Mouse (Mus musculus): ENCODE measurements around the gene Tedc1. TPM values are rescaled to one million over a fixed set of nuclear protein-coding genes. Genes with fewer than 3 reads are reported as not detected.
A peak's percentile ranks its signal among the peaks of the same experiment; 100 is the strongest.

Tedc1 gene
- polyA plus RNA-seq (2015; fragmentation: Nextera tagmentation; extraction: Ambion mirVana) = 18.3 and 23.6 TPM in 2 replicates

DNA sequence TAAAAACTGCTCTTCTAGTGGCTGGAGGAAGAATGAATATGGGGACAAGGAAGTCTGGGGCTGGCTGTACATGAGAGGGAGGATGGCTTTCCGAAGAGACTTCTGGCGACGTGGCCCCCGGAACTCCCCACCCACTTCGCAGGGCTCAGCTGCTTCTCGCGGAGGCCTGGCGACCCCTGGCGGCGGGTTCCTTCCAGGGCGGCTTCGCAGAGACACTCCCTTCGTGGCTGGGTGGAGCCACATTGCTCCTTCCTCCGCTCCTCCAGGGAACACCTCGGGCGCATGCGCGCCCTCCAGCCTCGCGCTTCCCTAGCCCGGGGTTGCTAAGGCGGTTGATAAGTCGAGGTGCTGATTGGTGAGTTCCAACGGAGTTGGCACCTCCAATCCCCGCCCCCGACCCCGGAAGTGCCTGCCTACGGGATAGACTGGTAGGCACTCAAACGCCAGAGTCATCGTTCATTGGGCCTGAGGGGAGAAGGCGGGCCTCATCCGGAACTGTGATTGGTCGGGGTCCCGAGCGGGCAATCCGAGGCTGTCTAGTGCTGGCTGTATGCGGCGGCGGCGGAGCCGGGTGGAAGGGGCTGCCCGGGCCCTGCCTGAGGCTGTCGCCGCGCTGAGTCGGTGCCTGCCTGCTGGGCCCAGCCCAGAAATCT, at the start of gene Tedc1:
Tedc1 (plus strand) TSS at position 535 of the 653 bp plus-strand sequence.
- Histone ChIP-seq H3K4me1 (replicated peaks) (peaks cover 29% of the 10 kb centered on the region), H3K9ac (peak within 1 kb of the TSS; percentile 46), H3K9me3 (no peaks in the 10 kb centered on the region), H3K27me3 (peaks cover 13% of the 10 kb centered on the region), H3K27ac (replicated peaks) (peak within 1 kb of the TSS; percentile 79), H3K4me3 (peak within 1 kb of the TSS; percentile 82), H3K36me3 (no peaks in the 10 kb centered on the region), H3K4me2 (peak within 1 kb of the TSS; percentile 97)
- ATAC-seq (ENCODE audit: low FRiP score, low read depth) = peak; percentile 97
- under 1% methylated on average over 46 of the region's 46 CpGs for WGBS

GRCm38 (mm10) chr12:113107431-113108124, 48.6 kb upstream of the Tedc1 start:
- WGBS = 86% methylated on average over 4 of the region's 4 CpGs

GRCm38 (mm10) chr12:113108528-113109283, 47.5 kb upstream of the Tedc1 start:
- H3K36me3 ChIP-seq = 0 out of 2 replicates have a peak, but pooled peaks cover 4% of the 10 kb centered on the region
- H3K27ac ChIP-seq (replicated peaks) = no peak overlapping the region
- H3K4me1 ChIP-seq (replicated peaks) = peaks cover 21% of the 10 kb centered on the region
- ATAC-seq (ENCODE audit: low FRiP score, low read depth) = no peak
- no peaks in the 10 kb centered on the region for H3K27me3 ChIP-seq
- H3K9ac ChIP-seq = no peak overlapping the region
- 88% methylated on average over 17 of the region's 17 CpGs for WGBS
- H3K9me3 ChIP-seq = no peaks in the 10 kb centered on the region
- H3K4me2 ChIP-seq = no peak overlapping the region
- no peak overlapping the region for H3K4me3 ChIP-seq

More at GRCm38 (mm10) chr12:113107431-113108124, 48.6 kb upstream of the Tedc1 start:
- peaks cover 29% of the 10 kb centered on the region for H3K4me1 ChIP-seq (replicated peaks)
- H3K27me3 ChIP-seq = no peaks in the 10 kb centered on the region
- no peak for ATAC-seq (ENCODE audit: low FRiP score, low read depth)
- no peaks in the 10 kb centered on the region for H3K36me3 ChIP-seq
- H3K9me3 ChIP-seq = no peaks in the 10 kb centered on the region
- H3K4me2 ChIP-seq = no peak overlapping the region
- no peak overlapping the region for H3K4me3 ChIP-seq
- H3K9ac ChIP-seq = no peak overlapping the region
- H3K27ac ChIP-seq (replicated peaks) = no peak overlapping the region

GRCm38 (mm10) chr12:113109801-113110200, 46.4 kb upstream of the Tedc1 start:
- ATAC-seq (ENCODE audit: low FRiP score, low read depth) = no peak
- no peak overlapping the region for H3K27ac ChIP-seq (replicated peaks)
- WGBS = 79% methylated on average over 10 of the region's 10 CpGs

DNA sequence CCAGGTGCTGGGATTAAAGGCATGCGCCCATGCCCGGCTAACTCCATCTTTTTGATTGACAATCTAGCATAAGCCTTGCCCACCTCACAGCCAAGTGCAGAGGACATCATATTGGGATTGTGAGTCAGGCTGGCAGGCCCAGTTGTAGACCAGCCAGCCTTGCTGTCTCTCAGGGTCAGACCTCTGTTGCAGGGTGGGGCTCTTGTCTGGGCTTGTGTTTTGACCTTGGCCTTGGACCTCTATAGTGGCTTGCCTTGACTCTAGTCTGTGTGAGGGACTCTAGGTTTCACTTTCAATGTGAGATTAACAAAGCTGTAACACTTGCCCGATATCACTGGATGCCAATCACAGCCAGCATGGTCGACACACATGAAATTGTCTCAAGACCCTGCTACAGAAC, 42.1 kb upstream of the Tedc1 start:
- Histone ChIP-seq H3K9me3 (no peaks in the 10 kb centered on the region), H3K4me3 (no peak overlapping the region), H3K27ac (replicated peaks) (no peak overlapping the region), H3K27me3 (no peaks in the 10 kb centered on the region), H3K36me3 (peaks cover 29% of the 10 kb centered on the region), H3K4me2 (no peak overlapping the region), H3K9ac (no peak overlapping the region), H3K4me1 (replicated peaks) (peaks cover 13% of the 10 kb centered on the region; the same call in 1 of the 2 replicates)
- no peak for ATAC-seq (ENCODE audit: low FRiP score, low read depth)
- 92% methylated on average over 4 of the region's 4 CpGs for WGBS

More at GRCm38 (mm10) chr12:113109801-113110200, 46.4 kb upstream of the Tedc1 start:
- H3K4me1 ChIP-seq (replicated peaks) = peaks cover 17% of the 10 kb centered on the region
- H3K4me3 ChIP-seq = no peak overlapping the region
- H3K27me3 ChIP-seq = no peaks in the 10 kb centered on the region
- H3K9me3 ChIP-seq = no peaks in the 10 kb centered on the region
- no peak overlapping the region for H3K4me2 ChIP-seq
- H3K36me3 ChIP-seq = peaks cover 12% of the 10 kb centered on the region
- no peak overlapping the region for H3K9ac ChIP-seq

DNA sequence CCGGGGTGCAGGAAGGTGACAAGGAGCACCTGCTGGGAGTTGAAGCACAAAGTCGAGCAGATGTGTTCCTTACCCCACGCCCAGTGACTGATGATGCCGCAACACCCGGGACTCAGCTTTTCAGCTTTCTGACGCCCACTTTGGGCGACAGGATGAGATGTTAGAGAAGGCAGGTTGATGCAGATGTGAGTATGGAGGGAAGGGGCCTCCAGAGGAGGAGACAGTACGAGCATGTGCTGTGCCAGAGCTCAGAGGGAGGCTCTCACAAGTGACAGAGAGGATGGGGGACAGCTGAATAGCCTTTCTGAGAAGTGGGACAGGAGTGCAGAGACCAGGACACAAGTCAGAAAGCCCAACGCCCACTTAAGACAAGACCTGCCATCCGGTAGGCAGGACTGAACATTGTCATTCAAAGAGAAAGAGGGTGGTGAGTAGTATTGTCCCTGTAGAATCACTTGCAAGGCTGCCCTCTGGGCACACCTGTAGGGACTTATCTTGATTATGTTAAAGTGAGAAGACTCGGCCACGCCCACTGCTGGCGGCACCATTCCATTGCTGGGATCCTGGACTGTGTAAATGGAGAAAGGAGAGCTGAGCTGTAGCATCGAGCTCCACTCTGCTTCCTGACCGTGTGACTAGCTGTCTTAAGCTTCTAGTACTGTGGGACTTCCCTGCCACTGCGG, 41.2 kb upstream of the Tedc1 start:
- H3K4me3 ChIP-seq = no peak overlapping the region
- WGBS = 89% methylated on average over 16 of the region's 16 CpGs
- no peak overlapping the region for H3K27ac ChIP-seq (replicated peaks)
- no peaks in the 10 kb centered on the region for H3K27me3 ChIP-seq
- H3K9me3 ChIP-seq = no peaks in the 10 kb centered on the region
- ATAC-seq (ENCODE audit: low FRiP score, low read depth) = no peak
- H3K4me2 ChIP-seq = no peak overlapping the region
- peaks cover 29% of the 10 kb centered on the region for H3K36me3 ChIP-seq
- peaks cover 9% of the 10 kb centered on the region; the same call in 1 of the 2 replicates for H3K4me1 ChIP-seq (replicated peaks)
- no peak overlapping the region for H3K9ac ChIP-seq

GRCm38 (mm10) chr12:113119516-113120410, 36.5 kb upstream of the Tedc1 start:
- peak; percentile 71 for ATAC-seq (ENCODE audit: low FRiP score, low read depth)
- H3K27me3 ChIP-seq = no peaks in the 10 kb centered on the region
- no peak overlapping the region for H3K27ac ChIP-seq (replicated peaks)
- no peak overlapping the region for H3K4me3 ChIP-seq
- no peaks in the 10 kb centered on the region for H3K9me3 ChIP-seq
- H3K4me1 ChIP-seq (replicated peaks) = no peaks in the 10 kb centered on the region
- no peak overlapping the region for H3K4me2 ChIP-seq
- H3K9ac ChIP-seq = no peak overlapping the region
- WGBS = 83% methylated on average over 20 of the region's 20 CpGs
- H3K36me3 ChIP-seq = peaks cover 58% of the 10 kb centered on the region

DNA sequence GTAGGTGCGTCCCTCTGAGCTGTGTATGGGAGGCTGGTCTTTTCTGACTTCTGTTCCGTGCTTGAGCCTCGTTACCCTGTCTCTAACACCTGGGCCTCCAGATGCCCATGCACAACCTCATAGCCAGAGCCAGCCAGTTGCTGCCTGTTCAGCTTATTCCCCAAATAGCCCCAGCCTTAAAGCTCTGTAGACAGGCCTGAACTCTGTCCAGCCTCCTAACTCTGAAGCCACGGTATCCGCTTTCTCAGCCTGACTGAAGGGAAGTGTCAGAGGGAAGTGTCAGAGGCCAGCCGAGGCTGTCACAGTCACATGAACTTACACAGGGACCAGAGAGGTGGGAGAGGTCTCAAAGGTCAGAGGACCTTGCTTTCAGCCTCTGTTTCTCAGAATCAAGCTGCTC, 31.5 kb upstream of the Tedc1 start:
- Histone ChIP-seq H3K36me3 (peaks cover 82% of the 10 kb centered on the region), H3K27me3 (no peaks in the 10 kb centered on the region), H3K9ac (no peak overlapping the region), H3K4me3 (no peak overlapping the region), H3K4me2 (no peak overlapping the region), H3K27ac (replicated peaks) (no peak overlapping the region), H3K4me1 (replicated peaks) (no peaks in the 10 kb centered on the region), H3K9me3 (no peaks in the 10 kb centered on the region)
- no peak for ATAC-seq (ENCODE audit: low FRiP score, low read depth)
- WGBS = 87% methylated on average over 6 of the region's 6 CpGs

GRCm38 (mm10) chr12:113130732-113131131, 25.5 kb upstream of the Tedc1 start:
- H3K9me3 ChIP-seq = no peaks in the 10 kb centered on the region

DNA sequence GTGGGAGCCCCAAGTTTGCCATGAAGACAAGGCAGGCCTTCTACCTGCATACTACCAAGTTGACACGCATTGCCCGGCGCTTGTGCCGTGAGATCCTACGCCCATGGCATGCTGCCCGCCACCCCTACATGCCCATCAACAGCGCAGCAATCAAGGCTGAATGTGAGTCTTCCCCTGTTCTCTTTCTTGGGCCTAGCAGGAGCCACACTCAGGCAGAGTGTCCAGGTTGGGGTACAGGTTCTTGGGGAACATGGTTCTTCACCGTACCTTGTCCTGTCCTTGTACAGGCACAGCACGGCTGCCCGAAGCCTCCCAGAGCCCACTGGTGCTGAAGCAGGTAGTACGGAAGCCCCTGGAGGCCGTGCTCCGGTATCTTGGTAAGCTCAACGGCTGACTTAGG, 24.6 kb upstream of the Tedc1 start:
- WGBS = 98% methylated on average over 14 of the region's 14 CpGs
- Histone ChIP-seq H3K27ac (replicated peaks) (no peak overlapping the region), H3K9ac (no peak overlapping the region), H3K9me3 (no peaks in the 10 kb centered on the region), H3K36me3 (peaks cover 89% of the 10 kb centered on the region), H3K4me1 (replicated peaks) (no peaks in the 10 kb centered on the region), H3K27me3 (no peaks in the 10 kb centered on the region), H3K4me2 (no peak overlapping the region), H3K4me3 (no peak overlapping the region)
- ATAC-seq (ENCODE audit: low FRiP score, low read depth) = no peak

More at GRCm38 (mm10) chr12:113130732-113131131, 25.5 kb upstream of the Tedc1 start:
- Histone ChIP-seq H3K27ac (replicated peaks) (no peak overlapping the region), H3K4me3 (no peak overlapping the region), H3K4me1 (replicated peaks) (no peaks in the 10 kb centered on the region), H3K4me2 (no peak overlapping the region), H3K9ac (no peak overlapping the region), H3K27me3 (no peaks in the 10 kb centered on the region), H3K36me3 (peaks cover 90% of the 10 kb centered on the region)
- 96% methylated on average over 8 of the region's 8 CpGs for WGBS
- ATAC-seq (ENCODE audit: low FRiP score, low read depth) = no peak

GRCm38 (mm10) chr12:113132567-113132966, 23.7 kb upstream of the Tedc1 start:
- Histone ChIP-seq H3K27me3 (no peaks in the 10 kb centered on the region), H3K36me3 (peaks cover 94% of the 10 kb centered on the region), H3K4me1 (replicated peaks) (no peaks in the 10 kb centered on the region), H3K9ac (no peak overlapping the region), H3K4me2 (no peak overlapping the region), H3K4me3 (no peak overlapping the region), H3K27ac (replicated peaks) (no peak overlapping the region), H3K9me3 (no peaks in the 10 kb centered on the region)
- ATAC-seq (ENCODE audit: low FRiP score, low read depth) = no peak
- 65% methylated on average over 2 of the region's 2 CpGs for WGBS

Data from hindbrain, embryonic 15.5 days (tissue).